Mouse (Mus musculus): ENCODE results near the gene Bcl2a1d. TPM values are rescaled to one million over a fixed set of nuclear protein-coding genes. Genes with fewer than 3 reads are reported as not detected.

The Bcl2a1d gene
- polyA plus RNA-seq, 1 experiment from 2014 or later, result 0.25 TPM

Other genes with a start within 250 kb of the Bcl2a1d start
- gene Syncrip, start 249.3 kb downstream of the Bcl2a1d start, polyA plus RNA-seq (2015; fragmentation: Nextera tagmentation; extraction: Ambion mirVana), result 76.1 and 85.3 TPM in 2 replicates
- 18.4 and 20.7 TPM in 2 replicates for gene Zfp949, start 183.9 kb downstream of the Bcl2a1d start, polyA plus RNA-seq (2015; fragmentation: Nextera tagmentation; extraction: Ambion mirVana)
- 0.17 TPM in 1 of 2 replicates, not detected in the other for gene Trim43a, start 151.0 kb downstream of the Bcl2a1d start, polyA plus RNA-seq (2015; fragmentation: Nextera tagmentation; extraction: Ambion mirVana)
- 38.5 and 40.5 TPM in 2 replicates for gene Mthfsl, start 11.6 kb downstream of the Bcl2a1d start, polyA plus RNA-seq (2015; fragmentation: Nextera tagmentation; extraction: Ambion mirVana)
- not detected in 2 replicates for gene Trim43c, start 107.2 kb upstream of the Bcl2a1d start, polyA plus RNA-seq (2015; fragmentation: Nextera tagmentation; extraction: Ambion mirVana)
- gene Bcl2a1a, start 225.0 kb upstream of the Bcl2a1d start, polyA plus RNA-seq (2015; fragmentation: Nextera tagmentation; extraction: Ambion mirVana), result not detected in 2 replicates

All from neural tube, embryonic 13.5 days (tissue).